15 mouse cellular contexts compared by ENCODE assay signal in genomic region chr19:46879876-46880275, GRCm38 (mm10).
"Had no signal": no experiment of that assay in that cellular context is flagged by ENCODE, and none has a peak within 500 bp of the region (broad histone marks: within the 10 kb centered on the region; RNA-seq: fewer than 3 reads in every experiment).

No protein-coding gene starts in this region.

- H3K4me3 ChIP-seq: intestine, embryonic 15.5 days; limb, embryonic 13.5 days; midbrain, embryonic 15.5 days; neural tube, embryonic 13.5 days; stomach, embryonic 15.5 days had no signal

- H3K9me3 ChIP-seq: intestine, embryonic 15.5 days; limb, embryonic 13.5 days; midbrain, embryonic 15.5 days; neural tube, embryonic 13.5 days; stomach, embryonic 15.5 days had no signal

- H3K4me2 ChIP-seq: hindbrain, embryonic 14.5 days; intestine, embryonic 15.5 days; limb, embryonic 13.5 days; midbrain, embryonic 11.5 days; midbrain, embryonic 15.5 days; neural tube, embryonic 13.5 days; stomach, embryonic 15.5 days had no signal

- H3K27ac ChIP-seq: hindbrain, embryonic 14.5 days; intestine, embryonic 15.5 days; limb, embryonic 13.5 days; liver, embryonic 14.5 days; midbrain, embryonic 15.5 days; neural tube, embryonic 13.5 days; stomach, embryonic 15.5 days had no signal

- H3K9ac ChIP-seq: hindbrain, embryonic 14.5 days; intestine, embryonic 15.5 days; limb, embryonic 13.5 days; liver, embryonic 14.5 days; midbrain, embryonic 15.5 days; neural tube, embryonic 13.5 days; stomach, embryonic 15.5 days had no signal

- DNase-seq: layer of hippocampus, adult 9-11 months; layer of hippocampus, postnatal 36 days; left cerebral cortex, postnatal 4 days; lung, adult 18-20 months; right cerebral cortex, postnatal 14 days; thymus, postnatal 36 days had no signal

- H3K27me3 ChIP-seq: intestine, embryonic 15.5 days; limb, embryonic 13.5 days; midbrain, embryonic 15.5 days; neural tube, embryonic 13.5 days; stomach, embryonic 15.5 days had no signal

- H3K36me3 ChIP-seq: intestine, embryonic 15.5 days had no signal

- ATAC-seq: intestine, embryonic 15.5 days; lung, postnatal 0 days; midbrain, embryonic 15.5 days had no signal

- H3K4me1 ChIP-seq: intestine, embryonic 15.5 days; limb, embryonic 13.5 days; midbrain, embryonic 15.5 days; neural tube, embryonic 13.5 days; stomach, embryonic 15.5 days had no signal
